Comparison of ENCODE assay signal across 9 mouse cellular contexts in genomic region chr6:100437980-100438379, GRCm38 (mm10).
DNase-seq lines count a peak whose midpoint lies in the region; ATAC-seq and TF ChIP-seq lines count a peak whose summit lies in the region.
"Had no signal": no experiment of that assay in that cellular context is flagged by ENCODE, and none has a peak within 500 bp of the region (broad histone marks: within the 10 kb centered on the region; RNA-seq: fewer than 3 reads in every experiment).

No protein-coding gene starts in this region.

- no peaks in the 10 kb centered on the region for H3K36me3 ChIP-seq in forebrain, embryonic 13.5 days (ENCODE audit: poor library complexity, severe bottlenecking)
- H3K36me3 ChIP-seq in forebrain, embryonic 11.5 days (ENCODE audit: control insufficient read depth, insufficient read depth, low read length) = no peaks in the 10 kb centered on the region
- no peaks in the 10 kb centered on the region for H3K36me3 ChIP-seq in E14TG2a.4 (ENCODE audit: insufficient read depth, low read length)
- H3K36me3 ChIP-seq in hindbrain, embryonic 15.5 days = no peaks in the 10 kb centered on the region
- H3K36me3 ChIP-seq in midbrain, embryonic 12.5 days = no peaks in the 10 kb centered on the region

- peaks cover 26% of the 10 kb centered on the region; the same call in 1 of the 2 replicates for H3K27me3 ChIP-seq in forebrain, embryonic 13.5 days
- peaks cover 21% of the 10 kb centered on the region for H3K27me3 ChIP-seq in forebrain, embryonic 11.5 days (ENCODE audit: control insufficient read depth, insufficient read depth, low read length)
- peaks cover 14% of the 10 kb centered on the region for H3K27me3 ChIP-seq in E14TG2a.4 (ENCODE audit: insufficient read depth, low read length)
- H3K27me3 ChIP-seq in hindbrain, embryonic 15.5 days = peaks cover 16% of the 10 kb centered on the region
- peaks cover 82% of the 10 kb centered on the region for H3K27me3 ChIP-seq in midbrain, embryonic 12.5 days

- no peak for ATAC-seq in forebrain, embryonic 13.5 days
- ATAC-seq in forebrain, embryonic 11.5 days (replicated peaks; ENCODE audit: low FRiP score) = no peak
- no peak for ATAC-seq in hindbrain, embryonic 15.5 days (ENCODE audit: low FRiP score, low read depth)
- ATAC-seq in midbrain, embryonic 12.5 days (ENCODE audit: low FRiP score, low read depth) = no peak

- DNase-seq in forebrain, embryonic 11.5 days (ENCODE audit: low spot score) = no peak
- no peak for DNase-seq in right cerebral cortex, adult 2 months (ENCODE audit: low spot score in 2 of 2)
- no peak for DNase-seq in cerebellum, adult 11 months
- DNase-seq in cerebellum, postnatal 25 days = no peak

- peak overlapping the region; percentile 63 for H3K4me2 ChIP-seq in forebrain, embryonic 13.5 days
- no peak overlapping the region; the same call in 1 of the 2 replicates for H3K4me2 ChIP-seq in forebrain, embryonic 11.5 days (ENCODE audit: low read depth, low read length, severe bottlenecking)
- peak overlapping the region; percentile 72 for H3K4me2 ChIP-seq in hindbrain, embryonic 15.5 days
- H3K4me2 ChIP-seq in midbrain, embryonic 12.5 days (replicated peaks) = peak overlapping the region; percentile 53

- 40% methylated on average over 5 of the region's 5 CpGs for WGBS in forebrain, embryonic 13.5 days
- WGBS in forebrain, embryonic 11.5 days = 33% methylated on average over 5 of the region's 5 CpGs
- 44% methylated on average over 5 of the region's 5 CpGs for WGBS in hindbrain, embryonic 15.5 days
- WGBS in midbrain, embryonic 12.5 days = 39% methylated on average over 5 of the region's 5 CpGs

- 0 out of 2 replicates have a peak overlapping the region, but pooled peaks have one; percentile 6 for H3K9ac ChIP-seq in forebrain, embryonic 13.5 days
- no peak overlapping the region; the same call in 1 of the 2 replicates for H3K9ac ChIP-seq in forebrain, embryonic 11.5 days (ENCODE audit: low read length)
- no peak overlapping the region for H3K9ac ChIP-seq in hindbrain, embryonic 15.5 days
- H3K9ac ChIP-seq in midbrain, embryonic 12.5 days (replicated peaks) = no peak overlapping the region

- TF ChIP-seq CTCF in E14TG2a.4 (conservative IDR thresholded peaks at IDR 0.05; ENCODE audit: low read length) = no peak

- H3K27ac ChIP-seq in forebrain, embryonic 13.5 days = peak overlapping the region; percentile 12; the same call in 1 of the 2 replicates
- H3K27ac ChIP-seq in forebrain, embryonic 11.5 days (ENCODE audit: low read depth, low read length) = no peak overlapping the region
- H3K27ac ChIP-seq in hindbrain, embryonic 15.5 days (replicated peaks) = no peak overlapping the region
- no peak overlapping the region for H3K27ac ChIP-seq in midbrain, embryonic 12.5 days (replicated peaks)
- H3K27ac ChIP-seq: left cerebral cortex, adult 2 months had no signal

- H3K9me3 ChIP-seq in forebrain, embryonic 13.5 days (replicated peaks) = no peaks in the 10 kb centered on the region; the same call in 1 of the 2 replicates
- H3K9me3 ChIP-seq in forebrain, embryonic 11.5 days (ENCODE audit: control insufficient read depth, low read length) = no peaks in the 10 kb centered on the region; the same call in 1 of the 2 replicates
- H3K9me3 ChIP-seq in E14TG2a.4 (ENCODE audit: low read length) = peaks cover 10% of the 10 kb centered on the region
- H3K9me3 ChIP-seq in hindbrain, embryonic 15.5 days = no peaks in the 10 kb centered on the region
- H3K9me3 ChIP-seq in midbrain, embryonic 12.5 days = no peaks in the 10 kb centered on the region

- H3K4me1 ChIP-seq in forebrain, embryonic 13.5 days = peaks cover 28% of the 10 kb centered on the region
- H3K4me1 ChIP-seq in forebrain, embryonic 11.5 days (replicated peaks; ENCODE audit: control insufficient read depth, insufficient read depth, low read length) = peaks cover 12% of the 10 kb centered on the region
- peaks cover 44% of the 10 kb centered on the region for H3K4me1 ChIP-seq in E14TG2a.4 (replicated peaks; ENCODE audit: low read depth, low read length)
- H3K4me1 ChIP-seq in hindbrain, embryonic 15.5 days (replicated peaks) = peaks cover 26% of the 10 kb centered on the region
- peaks cover 18% of the 10 kb centered on the region for H3K4me1 ChIP-seq in midbrain, embryonic 12.5 days

- H3K4me3 ChIP-seq in forebrain, embryonic 13.5 days = no peak overlapping the region
- H3K4me3 ChIP-seq in forebrain, embryonic 11.5 days (ENCODE audit: low read depth, low read length) = no peak overlapping the region
- peak overlapping the region; percentile 61 for H3K4me3 ChIP-seq in E14TG2a.4 (replicated peaks; ENCODE audit: low read length)
- H3K4me3 ChIP-seq in hindbrain, embryonic 15.5 days = no peak overlapping the region
- 0 out of 2 replicates have a peak overlapping the region, but pooled peaks have one; percentile 12 for H3K4me3 ChIP-seq in midbrain, embryonic 12.5 days

Comparison
In these comparisons a context has a peak if more than half of its experiments do, and no peak if none do; other contexts are left out.
1. H3K4me3 ChIP-seq: peak in E14TG2a.4 (single experiment) and midbrain, embryonic 12.5 days (single experiment); none in forebrain, embryonic 13.5 days (single experiment), forebrain, embryonic 11.5 days (single experiment) and hindbrain, embryonic 15.5 days (single experiment).